Mouse (Mus musculus): ENCODE measurements around the gene Hnrnpul2. TPM values are rescaled to one million over a fixed set of nuclear protein-coding genes. Genes with fewer than 3 reads are reported as not detected.

Hnrnpul2 gene
- total RNA-seq, 2 experiments from 2014 or later = 68.2 to 85.2 TPM

Other genes starting within 250 kb of the Hnrnpul2 start
Only the 30 nearest of the 33 such genes appear.
- gene Chrm1, start 156.2 kb upstream of the Hnrnpul2 start, total RNA-seq (2014; fragmentation: Nextera tagmentation) = not detected in 2 replicates
- gene Chrm1, start 156.2 kb upstream of the Hnrnpul2 start, total RNA-seq (2017) = not detected in 2 replicates
- 67.5 and 74.7 TPM in 2 replicates for gene Slc3a2, start 96.6 kb upstream of the Hnrnpul2 start, total RNA-seq (2014; fragmentation: Nextera tagmentation)
- 70.1 and 93.9 TPM in 2 replicates for gene Slc3a2, start 96.6 kb upstream of the Hnrnpul2 start, total RNA-seq (2017)
- gene Wdr74, start 84.2 kb upstream of the Hnrnpul2 start, total RNA-seq (2014; fragmentation: Nextera tagmentation) = 193 and 207 TPM in 2 replicates
- 142 TPM in 2 replicates for gene Wdr74, start 84.2 kb upstream of the Hnrnpul2 start, total RNA-seq (2017)
- 2.0 TPM in 1 of 2 replicates, not detected in the other for gene 1700092M07Rik, start 79.3 kb upstream of the Hnrnpul2 start, total RNA-seq (2014; fragmentation: Nextera tagmentation)
- 3.8 and 6.5 TPM in 2 replicates for gene 1700092M07Rik, start 79.3 kb upstream of the Hnrnpul2 start, total RNA-seq (2017)
- 74.7 and 80.4 TPM in 2 replicates for gene Stx5a, start 78.6 kb upstream of the Hnrnpul2 start, total RNA-seq (2014; fragmentation: Nextera tagmentation)
- 35.5 and 43.5 TPM in 2 replicates for gene Stx5a, start 78.6 kb upstream of the Hnrnpul2 start, total RNA-seq (2017)
- gene Nxf1, start 62.9 kb upstream of the Hnrnpul2 start, total RNA-seq (2014; fragmentation: Nextera tagmentation) = 365 and 530 TPM in 2 replicates
- gene Nxf1, start 62.9 kb upstream of the Hnrnpul2 start, total RNA-seq (2017) = 100 and 161 TPM in 2 replicates
- gene Tmem223, start 49.0 kb upstream of the Hnrnpul2 start, total RNA-seq (2014; fragmentation: Nextera tagmentation) = 59.6 and 76.4 TPM in 2 replicates
- 32.1 and 33.8 TPM in 2 replicates for gene Tmem223, start 49.0 kb upstream of the Hnrnpul2 start, total RNA-seq (2017)
- gene Tmem179b, start 45.5 kb upstream of the Hnrnpul2 start, total RNA-seq (2014; fragmentation: Nextera tagmentation) = 104 and 114 TPM in 2 replicates
- gene Tmem179b, start 45.5 kb upstream of the Hnrnpul2 start, total RNA-seq (2017) = 31.2 and 54.7 TPM in 2 replicates
- 13.2 and 16.1 TPM in 2 replicates for gene Taf6l, start 33.6 kb upstream of the Hnrnpul2 start, total RNA-seq (2014; fragmentation: Nextera tagmentation)
- 7.6 and 12.0 TPM in 2 replicates for gene Taf6l, start 33.6 kb upstream of the Hnrnpul2 start, total RNA-seq (2017)
- 120 and 126 TPM in 2 replicates for gene Polr2g, start 21.4 kb upstream of the Hnrnpul2 start, total RNA-seq (2014; fragmentation: Nextera tagmentation)
- 86.1 and 106 TPM in 2 replicates for gene Polr2g, start 21.4 kb upstream of the Hnrnpul2 start, total RNA-seq (2017)
- 1.4 and 1.9 TPM in 2 replicates for gene Zbtb3, start 17.5 kb upstream of the Hnrnpul2 start, total RNA-seq (2014; fragmentation: Nextera tagmentation)
- gene Zbtb3, start 17.5 kb upstream of the Hnrnpul2 start, total RNA-seq (2017) = 0.91 and 1.6 TPM in 2 replicates
- 35.6 and 41.6 TPM in 2 replicates for gene Ttc9c, start 677 bp upstream of the Hnrnpul2 start, total RNA-seq (2014; fragmentation: Nextera tagmentation)
- 55.3 and 57.2 TPM in 2 replicates for gene Ttc9c, start 677 bp upstream of the Hnrnpul2 start, total RNA-seq (2017)
- not detected in 2 replicates for gene AC129217.1, start 9.8 kb downstream of the Hnrnpul2 start, total RNA-seq (2014; fragmentation: Nextera tagmentation)
- not detected in 2 replicates for gene AC129217.1, start 9.8 kb downstream of the Hnrnpul2 start, total RNA-seq (2017)
- gene Bscl2, start 17.5 kb downstream of the Hnrnpul2 start, total RNA-seq (2014; fragmentation: Nextera tagmentation) = 70.3 and 71.7 TPM in 2 replicates
- 29.5 TPM in 2 replicates for gene Bscl2, start 17.5 kb downstream of the Hnrnpul2 start, total RNA-seq (2017)
- gene Gng3, start 19.2 kb downstream of the Hnrnpul2 start, total RNA-seq (2014; fragmentation: Nextera tagmentation) = 0.57 TPM in 1 of 2 replicates, not detected in the other
- gene Gng3, start 19.2 kb downstream of the Hnrnpul2 start, total RNA-seq (2017) = 0.30 and 1.3 TPM in 2 replicates
- 0.52 TPM in 1 of 2 replicates, not detected in the other for gene Lrrn4cl, start 30.8 kb downstream of the Hnrnpul2 start, total RNA-seq (2014; fragmentation: Nextera tagmentation)
- 1.5 TPM in 1 of 2 replicates, not detected in the other for gene Lrrn4cl, start 30.8 kb downstream of the Hnrnpul2 start, total RNA-seq (2017)
- gene Ubxn1, start 51.5 kb downstream of the Hnrnpul2 start, total RNA-seq (2014; fragmentation: Nextera tagmentation) = 148 and 194 TPM in 2 replicates
- 235 and 295 TPM in 2 replicates for gene Ubxn1, start 51.5 kb downstream of the Hnrnpul2 start, total RNA-seq (2017)
- gene Uqcc3, start 60.9 kb downstream of the Hnrnpul2 start, total RNA-seq (2014; fragmentation: Nextera tagmentation) = 46.7 and 54.1 TPM in 2 replicates
- gene Uqcc3, start 60.9 kb downstream of the Hnrnpul2 start, total RNA-seq (2017) = 73.3 and 94.5 TPM in 2 replicates
- gene Lbhd1, start 63.7 kb downstream of the Hnrnpul2 start, total RNA-seq (2014; fragmentation: Nextera tagmentation) = 27.8 and 35.8 TPM in 2 replicates
- gene Lbhd1, start 63.7 kb downstream of the Hnrnpul2 start, total RNA-seq (2017) = 18.0 and 18.4 TPM in 2 replicates
- not detected in 2 replicates for gene Gm49403, start 63.9 kb downstream of the Hnrnpul2 start, total RNA-seq (2014; fragmentation: Nextera tagmentation)
- gene Gm49403, start 63.9 kb downstream of the Hnrnpul2 start, total RNA-seq (2017) = not detected in 2 replicates
- 76.6 and 113 TPM in 2 replicates for gene 1810009A15Rik, start 68.8 kb downstream of the Hnrnpul2 start, total RNA-seq (2014; fragmentation: Nextera tagmentation)
- 94.2 and 120 TPM in 2 replicates for gene 1810009A15Rik, start 68.8 kb downstream of the Hnrnpul2 start, total RNA-seq (2017)
- 2.5 and 25.7 TPM in 2 replicates for gene Gm49416, start 68.9 kb downstream of the Hnrnpul2 start, total RNA-seq (2014; fragmentation: Nextera tagmentation)
- gene Gm49416, start 68.9 kb downstream of the Hnrnpul2 start, total RNA-seq (2017) = not detected in 2 replicates
- gene Ints5, start 73.0 kb downstream of the Hnrnpul2 start, total RNA-seq (2014; fragmentation: Nextera tagmentation) = 31.4 and 37.7 TPM in 2 replicates
- 16.6 and 17.1 TPM in 2 replicates for gene Ints5, start 73.0 kb downstream of the Hnrnpul2 start, total RNA-seq (2017)
- 120 and 130 TPM in 2 replicates for gene Ganab, start 78.1 kb downstream of the Hnrnpul2 start, total RNA-seq (2014; fragmentation: Nextera tagmentation)
- 53.2 and 69.7 TPM in 2 replicates for gene Ganab, start 78.1 kb downstream of the Hnrnpul2 start, total RNA-seq (2017)
- 30.3 and 36.8 TPM in 2 replicates for gene B3gat3, start 100.4 kb downstream of the Hnrnpul2 start, total RNA-seq (2014; fragmentation: Nextera tagmentation)
- gene B3gat3, start 100.4 kb downstream of the Hnrnpul2 start, total RNA-seq (2017) = 17.6 and 17.7 TPM in 2 replicates
- 4.6 and 6.2 TPM in 2 replicates for gene Rom1, start 109.3 kb downstream of the Hnrnpul2 start, total RNA-seq (2014; fragmentation: Nextera tagmentation)
- 0.75 and 4.3 TPM in 2 replicates for gene Rom1, start 109.3 kb downstream of the Hnrnpul2 start, total RNA-seq (2017)
- gene Eml3, start 109.5 kb downstream of the Hnrnpul2 start, total RNA-seq (2014; fragmentation: Nextera tagmentation) = 29.3 and 45.8 TPM in 2 replicates
- gene Eml3, start 109.5 kb downstream of the Hnrnpul2 start, total RNA-seq (2017) = 14.5 and 23.6 TPM in 2 replicates
- gene Mta2, start 121.9 kb downstream of the Hnrnpul2 start, total RNA-seq (2014; fragmentation: Nextera tagmentation) = 158 and 173 TPM in 2 replicates
- 205 and 206 TPM in 2 replicates for gene Mta2, start 121.9 kb downstream of the Hnrnpul2 start, total RNA-seq (2017)
- gene Tut1, start 133.8 kb downstream of the Hnrnpul2 start, total RNA-seq (2014; fragmentation: Nextera tagmentation) = 30.7 and 32.2 TPM in 2 replicates
- 15.8 and 18.8 TPM in 2 replicates for gene Tut1, start 133.8 kb downstream of the Hnrnpul2 start, total RNA-seq (2017)
- 1,323 and 1,614 TPM in 2 replicates for gene Eef1g, start 147.0 kb downstream of the Hnrnpul2 start, total RNA-seq (2014; fragmentation: Nextera tagmentation)
- gene Eef1g, start 147.0 kb downstream of the Hnrnpul2 start, total RNA-seq (2017) = 848 and 982 TPM in 2 replicates

Data from megakaryocyte-erythroid progenitor cell, adult 5-6 weeks (primary cell).